Mouse (Mus musculus): ENCODE results near the gene Gm3045.

Gm3045 gene

GRCm38 (mm10) chr13:56478027-56478426 lies 51.6 kb downstream of the Gm3045 start:
- in situ Hi-C loops (cut with MboI, MseI): loop anchor here (5.0 kb wide), 2 partner anchors 74 to 179 kb away; no protein-coding TSS in a partner anchor

- in situ Hi-C loops (cut with MboI, MseI): no loop called here
These were observed 55.8 kb downstream of the Gm3045 start, which contains the start of gene Il9 for GRCm38 (mm10) chr13:56482146-56482545. Il9 (minus strand) TSS chr13:56482246.
